ENCODE assay signal across 28 mouse cellular contexts in genomic region chr2:102331092-102331491, GRCm38 (mm10).
"Had no signal": no experiment of that assay in that cellular context is flagged by ENCODE, and none has a peak within 500 bp of the region (broad histone marks: within the 10 kb centered on the region; RNA-seq: fewer than 3 reads in every experiment).

No protein-coding gene starts in this region.

- H3K4me1 ChIP-seq: hindbrain, embryonic 10.5 days; hindbrain, embryonic 12.5 days; intestine, embryonic 15.5 days; limb, embryonic 10.5 days; limb, embryonic 12.5 days; liver, embryonic 13.5 days; liver, embryonic 15.5 days had no signal

- H3K27me3 ChIP-seq: heart, embryonic 12.5 days; hindbrain, embryonic 12.5 days; intestine, embryonic 15.5 days; limb, embryonic 12.5 days; liver, embryonic 13.5 days; liver, embryonic 15.5 days had no signal

- H3K4me2 ChIP-seq: heart, embryonic 12.5 days; hindbrain, embryonic 12.5 days; hindbrain, embryonic 14.5 days; intestine, embryonic 15.5 days; limb, embryonic 12.5 days; liver, embryonic 11.5 days; liver, embryonic 13.5 days; liver, embryonic 15.5 days had no signal

- H3K9ac ChIP-seq: heart, embryonic 12.5 days; hindbrain, embryonic 12.5 days; hindbrain, embryonic 14.5 days; intestine, embryonic 15.5 days; limb, embryonic 12.5 days; liver, embryonic 13.5 days; liver, embryonic 15.5 days had no signal

- H3K27ac ChIP-seq: gastrocnemius, adult 2 months; heart, embryonic 10.5 days; hindbrain, embryonic 10.5 days; hindbrain, embryonic 12.5 days; hindbrain, embryonic 14.5 days; intestine, embryonic 15.5 days; left cerebral cortex, adult 2 months; limb, embryonic 10.5 days; limb, embryonic 12.5 days; liver, embryonic 13.5 days; liver, embryonic 15.5 days had no signal

- H3K36me3 ChIP-seq: heart, embryonic 10.5 days; heart, embryonic 12.5 days; hindbrain, embryonic 10.5 days; hindbrain, embryonic 12.5 days; intestine, embryonic 15.5 days; limb, embryonic 10.5 days; limb, embryonic 12.5 days; liver, embryonic 13.5 days; liver, embryonic 15.5 days had no signal

- ATAC-seq: hindbrain, embryonic 16.5 days; inflammation-experienced regulatory T-cells, adult 6 months; intestine, embryonic 15.5 days; intestine, postnatal 0 days had no signal

- H3K4me3 ChIP-seq: gastrocnemius, adult 2 months; heart, embryonic 10.5 days; heart, embryonic 12.5 days; hindbrain, embryonic 10.5 days; hindbrain, embryonic 12.5 days; intestine, embryonic 15.5 days; left cerebral cortex, adult 2 months; limb, embryonic 10.5 days; limb, embryonic 12.5 days; liver, embryonic 13.5 days; liver, embryonic 15.5 days had no signal

- H3K9me3 ChIP-seq: heart, embryonic 10.5 days; heart, embryonic 12.5 days; hindbrain, embryonic 10.5 days; hindbrain, embryonic 12.5 days; intestine, embryonic 15.5 days; limb, embryonic 10.5 days; limb, embryonic 12.5 days; liver, embryonic 13.5 days; liver, embryonic 15.5 days had no signal

- DNase-seq: gastrocnemius, adult 2 months; gastrocnemius, postnatal 10 days; gastrocnemius, postnatal 25 days; heart, adult 18-20 months; heart, postnatal 10 days; heart, postnatal 4 days; kidney, adult 18-20 months; kidney, adult 8-10 months; kidney, postnatal 10 days; kidney, postnatal 25 days; kidney, postnatal 4 days; layer of hippocampus, adult 9-11 months; liver; liver, embryonic 13.5 days had no signal
